Mouse (Mus musculus) adrenal gland, adult 18-20 months (tissue): Measurements from ENCODE around the gene Stum. TPM values are rescaled to one million over a fixed set of nuclear protein-coding genes. Genes with fewer than 3 reads are reported as not detected.
"Not testable (repeated sequence)": the region's sequence is repeated elsewhere in the genome, so short reads cannot be mapped to it uniquely, and the experiment has no call there.

Experiments
- DNase-seq, 2 experiments: peaks; one replicate each; pipeline ENCODE4 v3.0.0; 2021 to 2022; ENCODE audit warnings: low spot score in 2 of 2
- long read RNA-seq, 2 experiments: library from polyadenylated mRNA; stranded (forward); transcript quantifications; one replicate each; pipeline ENCODE4 v2.0.0; 2021
- total RNA-seq, 2 experiments: library from RNA; stranded (reverse); gene quantifications; 1 replicate in 1 of 2; 2 replicates in 1 of 2; pipeline ENCODE4 v1.2.3; 2021

Gene Stum
- total RNA-seq, result under 1 TPM; 0.33 to 0.86 TPM
- long read RNA-seq, experiment 1, result 0 reads
- long read RNA-seq, experiment 2, partial matches to known transcripts, result 0 of 1 reads
- long read RNA-seq, experiment 2, other reads (novel, unspliced or antisense), result 0 of 1 reads

- peak; percentile 78 to 79 for DNase-seq
These were observed at the start of gene Stum for GRCm38 (mm10) chr1:180483399-180484291. TSS of gene Stum (minus strand) at chr1:180483504.

GRCm38 (mm10) chr1:180532671-180533070, 49.4 kb upstream of the Stum start:
- no peak for DNase-seq

GRCm38 (mm10) chr1:180530457-180531263, 47.4 kb upstream of the Stum start:
- no peak for DNase-seq

- DNase-seq, result no peak
These were observed 46.5 kb upstream of the Stum start for GRCm38 (mm10) chr1:180529847-180530246.

- DNase-seq, result no peak
These were observed 42.0 kb upstream of the Stum start for GRCm38 (mm10) chr1:180525301-180525700.

GRCm38 (mm10) chr1:180523320-180523719, 40.0 kb upstream of the Stum start:
- DNase-seq, result no peak

GRCm38 (mm10) chr1:180520190-180520589, 36.9 kb upstream of the Stum start:
- no peak for DNase-seq

- DNase-seq, result no peak
These were observed 36.2 kb upstream of the Stum start for GRCm38 (mm10) chr1:180519520-180519919.

- not testable (repeated sequence) for DNase-seq
These were observed 35.6 kb upstream of the Stum start for GRCm38 (mm10) chr1:180518899-180519298.

GRCm38 (mm10) chr1:180518412-180518811, 35.1 kb upstream of the Stum start:
- no peak for DNase-seq

- no peak for DNase-seq
These were observed 34.2 kb upstream of the Stum start for GRCm38 (mm10) chr1:180517390-180518054.

- DNase-seq, result no peak
These were observed 30.8 kb upstream of the Stum start for GRCm38 (mm10) chr1:180514077-180514476.

- no peak for DNase-seq
These were observed 27.6 kb upstream of the Stum start for GRCm38 (mm10) chr1:180510879-180511278.

GRCm38 (mm10) chr1:180510442-180510841, 27.1 kb upstream of the Stum start:
- DNase-seq, result no peak

GRCm38 (mm10) chr1:180508662-180509061, 25.4 kb upstream of the Stum start:
- no peak for DNase-seq

- DNase-seq, result peak; percentile 22 to 29
These were observed 24.0 kb upstream of the Stum start for GRCm38 (mm10) chr1:180507291-180507791.

GRCm38 (mm10) chr1:180506341-180506740, 23.0 kb upstream of the Stum start:
- no peak for DNase-seq

GRCm38 (mm10) chr1:180504899-180505298, 21.6 kb upstream of the Stum start:
- no peak for DNase-seq

- no peak for DNase-seq
These were observed 20.2 kb upstream of the Stum start for GRCm38 (mm10) chr1:180503484-180503883.

GRCm38 (mm10) chr1:180502566-180502965, 19.3 kb upstream of the Stum start:
- DNase-seq, result no peak

- no peak for DNase-seq
These were observed 17.3 kb upstream of the Stum start for GRCm38 (mm10) chr1:180500641-180501040.
